Mouse (Mus musculus): ENCODE results near the gene Zfp638.

GRCm38 (mm10) chr6:83908386-83908785 lies 41.5 kb downstream of the Zfp638 start:
- TF ChIP-seq CTCF (IDR thresholded peaks at IDR 0.05; ENCODE audit: low read depth) (no peak), EP300 (IDR thresholded peaks at IDR 0.05; ENCODE audit: low read depth) (no peak)
